Comparison of ENCODE assay signal across 9 mouse cellular contexts in the genomic region with DNA sequence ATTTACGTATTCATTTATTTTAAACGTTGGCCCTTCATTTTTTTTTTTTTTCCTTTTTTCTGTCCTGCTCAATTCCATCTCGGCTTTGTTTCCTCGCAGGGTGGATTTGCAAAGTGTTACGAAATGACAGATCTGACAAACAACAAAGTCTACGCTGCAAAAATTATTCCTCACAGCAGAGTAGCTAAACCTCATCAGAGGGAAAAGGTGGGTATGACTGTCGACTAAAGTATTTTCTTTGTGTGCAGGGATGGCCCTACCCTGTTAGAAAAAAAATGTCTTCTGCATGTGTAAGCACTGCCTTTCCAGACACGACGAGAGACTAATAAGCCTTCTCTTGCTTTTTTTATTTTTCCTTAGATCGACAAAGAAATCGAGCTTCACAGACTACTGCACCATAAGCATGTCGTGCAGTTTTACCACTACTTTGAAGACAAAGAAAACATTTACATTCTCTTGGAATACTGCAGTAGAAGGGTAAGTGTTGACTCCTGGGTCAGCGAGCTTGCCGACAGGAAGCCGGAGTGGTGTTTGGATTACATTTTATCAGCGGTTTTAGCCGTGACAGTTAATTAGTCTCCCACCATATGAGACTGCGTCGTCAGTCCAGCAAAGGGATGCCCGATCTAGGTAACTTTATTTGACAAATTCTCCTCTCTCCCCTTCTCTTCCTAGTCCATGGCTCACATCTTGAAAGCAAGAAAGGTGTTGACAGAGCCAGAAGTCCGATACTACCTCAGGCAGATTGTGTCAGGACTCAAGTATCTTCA. TPM values are rescaled to one million over a fixed set of nuclear protein-coding genes. Genes with fewer than 3 reads are reported as not detected.
DNase-seq lines count a peak whose midpoint lies in the region; ATAC-seq and TF ChIP-seq lines count a peak whose summit lies in the region.
"Had no signal": no experiment of that assay in that cellular context is flagged by ENCODE, and none has a peak within 500 bp of the region (broad histone marks: within the 10 kb centered on the region; RNA-seq: fewer than 3 reads in every experiment).

No protein-coding gene starts in this region.

- peak; percentile 27 for DNase-seq in lung, adult 2 months
- no peak for DNase-seq in lung, postnatal 10 days
- DNase-seq in kidney, postnatal 14 days, result peak; percentile 21
- DNase-seq in midbrain, postnatal 0 days (ENCODE audit: low spot score), result peak; percentile 32
- no peak for DNase-seq in left cerebral cortex, adult 8-10 months (ENCODE audit: low spot score in 2 of 2)
- no peak for DNase-seq in cerebellum, adult 11-12 months
- no peak for DNase-seq in spleen, adult 12 weeks (ENCODE audit: low spot score)

- peak overlapping the region; percentile 92 for H3K27ac ChIP-seq in forebrain, embryonic 16.5 days (ENCODE audit: low read length)
- peak overlapping the region; percentile 96 for H3K27ac ChIP-seq in midbrain, postnatal 0 days (ENCODE audit: low read depth, low read length)

- peak overlapping the region; percentile 85 for H3K4me3 ChIP-seq in lung, adult 2 months (replicated peaks; ENCODE audit: extremely low read depth, low read depth, low read length)
- peak overlapping the region; percentile 65 for H3K4me3 ChIP-seq in forebrain, embryonic 16.5 days (replicated peaks; ENCODE audit: low read length)
- peak overlapping the region; percentile 87 for H3K4me3 ChIP-seq in midbrain, postnatal 0 days (ENCODE audit: low read depth, low read length)

- no peaks in the 10 kb centered on the region for H3K27me3 ChIP-seq in forebrain, embryonic 16.5 days (replicated peaks; ENCODE audit: control insufficient read depth, insufficient read depth, low read length)
- no peaks in the 10 kb centered on the region for H3K27me3 ChIP-seq in midbrain, postnatal 0 days (ENCODE audit: insufficient read depth, low read length)

- peaks cover 9% of the 10 kb centered on the region; the same call in 1 of the 2 replicates for H3K4me1 ChIP-seq in lung, adult 2 months (ENCODE audit: control insufficient read depth, insufficient read depth, low read length)
- peaks cover 14% of the 10 kb centered on the region; the same call in 1 of the 2 replicates for H3K4me1 ChIP-seq in forebrain, embryonic 16.5 days (replicated peaks; ENCODE audit: control insufficient read depth, insufficient read depth, low read length)
- 0 out of 2 replicates have a peak, but pooled peaks cover 3% of the 10 kb centered on the region for H3K4me1 ChIP-seq in midbrain, postnatal 0 days (ENCODE audit: insufficient read depth, low read length)

- no peak for ATAC-seq in forebrain, embryonic 16.5 days
- ATAC-seq in midbrain, postnatal 0 days (ENCODE audit: low FRiP score), result no peak

- peak overlapping the region; percentile 97 for H3K4me2 ChIP-seq in forebrain, embryonic 16.5 days (ENCODE audit: low read length)
- peak overlapping the region; percentile 95 for H3K4me2 ChIP-seq in midbrain, postnatal 0 days (ENCODE audit: low read depth, low read length, poor library complexity, severe bottlenecking)

- TF ChIP-seq POLR2A in lung, adult 2 months (IDR thresholded peaks at IDR 0.05; ENCODE audit: borderline replicate concordance, extremely low read depth, low read depth, low read length), result no peak

- 7% methylated on average over 21 of the region's 21 CpGs for WGBS in lung, adult 2 months
- WGBS in forebrain, embryonic 16.5 days, result 24% methylated on average over 21 of the region's 21 CpGs
- 5% methylated on average over 21 of the region's 21 CpGs for WGBS in midbrain, postnatal 0 days

- peaks cover 39% of the 10 kb centered on the region for H3K36me3 ChIP-seq in forebrain, embryonic 16.5 days (ENCODE audit: control insufficient read depth, insufficient read depth)
- peaks cover 26% of the 10 kb centered on the region for H3K36me3 ChIP-seq in midbrain, postnatal 0 days (ENCODE audit: insufficient read depth, low read length)

- TF ChIP-seq CTCF in lung, adult 2 months (IDR thresholded peaks at IDR 0.05; ENCODE audit: insufficient read depth, low read length), result no peak
- TF ChIP-seq CTCF in midbrain, postnatal 0 days (IDR thresholded peaks at IDR 0.05), result no peak

- peaks cover 9% of the 10 kb centered on the region; the same call in 1 of the 2 replicates for H3K9me3 ChIP-seq in forebrain, embryonic 16.5 days (ENCODE audit: control insufficient read depth, low read length)
- H3K9me3 ChIP-seq in midbrain, postnatal 0 days (ENCODE audit: low read length), result no peaks in the 10 kb centered on the region

- peak overlapping the region; percentile 99 for H3K9ac ChIP-seq in forebrain, embryonic 16.5 days (replicated peaks; ENCODE audit: low read depth, low read length)
- peak overlapping the region; percentile 96 for H3K9ac ChIP-seq in midbrain, postnatal 0 days (replicated peaks; ENCODE audit: low read length, poor library complexity, severe bottlenecking)

RNA-seq across cellular contexts. Expression of a gene that starts 1.3 kb away (rescaled TPM):
- 24.5 and 27.1 TPM in 2 replicates for polyA plus RNA-seq in lung, adult 2 months (2012; rRNA removed)
- polyA plus RNA-seq in forebrain, embryonic 16.5 days (2015; fragmentation: Nextera tagmentation; extraction: Ambion mirVana), result 229 and 237 TPM in 2 replicates
- 130 and 146 TPM in 2 replicates for total RNA-seq in midbrain, postnatal 0 days (2014; rRNA removed)
- 123 and 124 TPM in 2 replicates for polyA plus RNA-seq in midbrain, postnatal 0 days (2015; fragmentation: Nextera tagmentation; extraction: Ambion mirVana)
- total RNA-seq in left cerebral cortex, adult 8-10 months (2022), result 100 to 1,000 TPM; 225 to 252 (median 238) TPM

RNA-seq across cellular contexts. Expression of a gene that starts 39.1 kb away (rescaled TPM):
- polyA plus RNA-seq in lung, adult 2 months (2012; rRNA removed), result 0.59 and 1.5 TPM in 2 replicates
- not detected in 2 replicates for polyA plus RNA-seq in forebrain, embryonic 16.5 days (2015; fragmentation: Nextera tagmentation; extraction: Ambion mirVana)
- total RNA-seq in midbrain, postnatal 0 days (2014; rRNA removed), result not detected in 2 replicates
- not detected in 2 replicates for polyA plus RNA-seq in midbrain, postnatal 0 days (2015; fragmentation: Nextera tagmentation; extraction: Ambion mirVana)
- under 1 TPM in 1 of 4 experiments, not detected in 3; 0.41 TPM for total RNA-seq in left cerebral cortex, adult 8-10 months (2022)
- total RNA-seq: layer of hippocampus, adult 18-20 months had no signal

Comparison
In these comparisons a context has a peak if more than half of its experiments do, and no peak if none do; other contexts are left out.
1. DNase-seq: peak in lung, adult 2 months (single experiment), kidney, postnatal 14 days (single experiment) and midbrain, postnatal 0 days (single experiment); none in lung, postnatal 10 days (single experiment), left cerebral cortex, adult 8-10 months (0 of 2), cerebellum, adult 11-12 months (single experiment) and spleen, adult 12 weeks (single experiment).
2. Peak in every context shown above with its lines, with median percentiles within 50 percentile points of each other: H3K4me3 ChIP-seq.